Mouse (Mus musculus): ENCODE measurements around the gene Nrxn1. TPM values are rescaled to one million over a fixed set of nuclear protein-coding genes. Genes with fewer than 3 reads are reported as not detected.

Nrxn1 gene
- 2.8 and 4.6 TPM in 2 replicates for polyA plus RNA-seq (2015; fragmentation: Nextera tagmentation; extraction: Ambion mirVana)

- Histone ChIP-seq H3K9ac (no peak within 1 kb of the TSS), H3K27me3 (replicated peaks) (no peaks in the 10 kb centered on the region), H3K27ac (no peak within 1 kb of the TSS), H3K4me1 (replicated peaks) (no peaks in the 10 kb centered on the region), H3K4me2 (replicated peaks) (peak within 1 kb of the TSS; percentile 35), H3K9me3 (peaks cover 3% of the 10 kb centered on the region; the same call in 1 of the 2 replicates), H3K4me3 (replicated peaks) (no peak within 1 kb of the TSS), H3K36me3 (no peaks in the 10 kb centered on the region)
- no peak for ATAC-seq
- 10% methylated on average over 1 of the region's 1 CpGs for WGBS
Observed at GRCm38 (mm10) chr17:91093042-91093080, at the start of gene Nrxn1. Gene Nrxn1, minus strand, starts transcription at chr17:91093071.

- Histone ChIP-seq H3K27me3 (replicated peaks) (no peaks in the 10 kb centered on the region), H3K9me3 (no peaks in the 10 kb centered on the region), H3K27ac (no peak overlapping the region), H3K4me1 (replicated peaks) (no peaks in the 10 kb centered on the region), H3K36me3 (no peaks in the 10 kb centered on the region), H3K4me2 (replicated peaks) (no peak overlapping the region), H3K9ac (no peak overlapping the region), H3K4me3 (replicated peaks) (no peak overlapping the region)
- WGBS: 71% methylated on average over 3 of the region's 3 CpGs
- ATAC-seq: no peak
Observed at GRCm38 (mm10) chr17:91136859-91137258, 44.0 kb upstream of the Nrxn1 start.

DNA sequence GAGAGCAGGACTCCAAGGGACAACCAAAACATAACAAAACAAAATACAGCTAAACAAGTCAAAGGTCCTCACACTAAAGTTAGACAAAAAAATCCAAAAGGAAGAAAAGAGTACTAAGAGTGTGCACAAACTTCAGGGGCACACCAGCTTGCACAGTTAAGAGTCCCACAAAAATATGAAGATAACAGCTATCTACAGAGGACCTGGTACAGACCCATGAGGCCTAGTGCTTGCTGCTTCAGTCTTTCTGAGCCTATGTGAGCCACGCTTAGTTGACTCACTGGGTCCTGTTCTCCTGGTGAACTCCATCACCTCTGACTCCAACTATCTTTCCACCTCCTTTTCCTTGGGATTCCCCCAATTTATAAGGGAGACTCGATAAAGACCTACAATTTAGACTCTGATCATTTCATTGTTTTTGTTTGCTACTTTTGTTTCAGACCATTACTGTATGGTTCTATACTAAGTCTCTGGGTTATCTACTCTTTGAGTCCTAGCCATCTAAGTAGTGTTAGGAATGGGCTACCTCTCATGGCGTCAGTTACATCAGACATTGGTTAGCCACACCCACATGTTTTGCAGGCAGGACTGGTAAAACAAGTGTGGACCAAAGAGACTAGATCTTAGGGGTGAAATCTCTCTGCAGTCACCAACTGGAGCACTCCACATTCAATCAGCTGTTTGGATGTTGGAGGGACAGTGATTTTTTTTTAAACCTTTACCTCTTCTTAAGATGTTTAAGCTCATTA, 20.2 kb upstream of the Nrxn1 start:
- ATAC-seq: no peak
- no peaks in the 10 kb centered on the region for H3K9me3 ChIP-seq
- no peaks in the 10 kb centered on the region for H3K36me3 ChIP-seq
- WGBS: 69% methylated on average over 3 of the region's 3 CpGs
- H3K4me3 ChIP-seq (replicated peaks): no peak overlapping the region
- H3K4me2 ChIP-seq (replicated peaks): no peak overlapping the region
- H3K4me1 ChIP-seq (replicated peaks): no peaks in the 10 kb centered on the region
- H3K27ac ChIP-seq: no peak overlapping the region
- H3K27me3 ChIP-seq (replicated peaks): no peaks in the 10 kb centered on the region
- no peak overlapping the region for H3K9ac ChIP-seq

DNA sequence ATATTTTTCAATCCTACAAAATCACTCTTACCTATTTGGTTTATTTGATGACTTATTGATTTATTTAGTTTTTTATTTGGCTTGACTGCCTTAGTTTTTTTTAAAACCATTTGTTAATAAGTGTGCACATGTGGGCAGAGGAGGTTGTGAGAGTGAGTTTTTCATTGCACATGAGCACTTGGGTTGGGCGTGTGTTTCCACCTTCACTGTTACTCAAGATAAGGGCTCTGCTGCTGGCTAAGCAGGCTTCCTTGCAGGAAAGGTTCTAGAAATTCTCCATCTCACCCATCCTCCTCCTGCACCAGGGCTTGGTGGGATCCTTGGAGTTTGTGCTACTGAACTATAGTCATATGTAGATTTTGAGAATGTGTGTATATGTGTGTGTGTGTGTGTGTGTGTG, 19.2 kb upstream of the Nrxn1 start:
- no peak overlapping the region for H3K9ac ChIP-seq
- H3K4me2 ChIP-seq (replicated peaks): no peak overlapping the region
- H3K27ac ChIP-seq: no peak overlapping the region
- H3K27me3 ChIP-seq (replicated peaks): no peaks in the 10 kb centered on the region
- H3K4me3 ChIP-seq (replicated peaks): no peak overlapping the region
- ATAC-seq: no peak
- H3K4me1 ChIP-seq (replicated peaks): no peaks in the 10 kb centered on the region
- H3K9me3 ChIP-seq: no peaks in the 10 kb centered on the region
- H3K36me3 ChIP-seq: no peaks in the 10 kb centered on the region
- WGBS: 79% methylated on average over 1 of the region's 1 CpGs

DNA sequence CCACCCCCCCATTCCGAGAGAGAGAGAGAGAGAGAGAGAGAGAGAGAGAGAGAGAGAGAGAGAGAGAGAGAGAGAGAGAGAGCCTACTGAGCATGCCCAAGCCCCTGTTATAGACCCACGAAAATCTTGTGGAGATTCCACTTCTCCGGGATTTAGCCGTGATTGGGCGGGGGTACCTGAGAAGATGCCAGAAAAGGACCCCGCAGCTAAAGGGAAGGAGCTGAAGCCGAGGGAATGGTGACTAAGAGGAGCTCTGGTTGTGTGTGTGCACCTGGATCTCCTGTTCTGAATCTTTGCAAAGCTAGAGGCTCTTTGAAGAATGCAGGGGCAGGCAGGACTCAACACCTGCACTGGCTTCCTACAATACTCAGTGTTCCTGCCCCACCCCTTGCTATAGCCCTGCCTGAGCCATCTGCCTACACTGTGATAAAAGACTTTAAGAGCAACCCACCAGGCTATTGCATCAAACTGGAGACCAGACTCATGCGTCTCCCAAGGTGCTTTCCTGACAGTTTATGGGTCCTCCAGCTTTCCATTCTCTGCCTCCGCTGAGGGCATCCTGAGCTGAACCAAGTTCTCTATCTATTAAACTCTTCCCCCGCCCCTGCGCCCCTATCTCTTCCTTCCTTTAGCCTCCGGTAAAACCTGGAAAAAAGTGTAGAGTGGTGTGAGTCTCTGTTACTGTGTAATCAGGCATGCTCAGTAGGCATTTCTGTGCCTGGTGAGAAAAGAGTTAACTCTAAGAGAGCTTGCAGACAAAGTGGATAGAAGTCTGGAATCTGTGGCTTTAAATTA, 407 bp upstream of the Nrxn1 start:
- no peak overlapping the region for H3K4me2 ChIP-seq (replicated peaks)
- H3K4me3 ChIP-seq (replicated peaks): no peak overlapping the region
- no peak overlapping the region for H3K27ac ChIP-seq
- peak; percentile 20; the same call in 1 of the 2 replicates for ATAC-seq
- H3K9ac ChIP-seq: no peak overlapping the region
- H3K9me3 ChIP-seq: peaks cover 2% of the 10 kb centered on the region; the same call in 1 of the 2 replicates
- H3K36me3 ChIP-seq: no peaks in the 10 kb centered on the region
- 35% methylated on average over 12 of the region's 12 CpGs for WGBS
- H3K4me1 ChIP-seq (replicated peaks): no peaks in the 10 kb centered on the region
- H3K27me3 ChIP-seq (replicated peaks): no peaks in the 10 kb centered on the region

DNA sequence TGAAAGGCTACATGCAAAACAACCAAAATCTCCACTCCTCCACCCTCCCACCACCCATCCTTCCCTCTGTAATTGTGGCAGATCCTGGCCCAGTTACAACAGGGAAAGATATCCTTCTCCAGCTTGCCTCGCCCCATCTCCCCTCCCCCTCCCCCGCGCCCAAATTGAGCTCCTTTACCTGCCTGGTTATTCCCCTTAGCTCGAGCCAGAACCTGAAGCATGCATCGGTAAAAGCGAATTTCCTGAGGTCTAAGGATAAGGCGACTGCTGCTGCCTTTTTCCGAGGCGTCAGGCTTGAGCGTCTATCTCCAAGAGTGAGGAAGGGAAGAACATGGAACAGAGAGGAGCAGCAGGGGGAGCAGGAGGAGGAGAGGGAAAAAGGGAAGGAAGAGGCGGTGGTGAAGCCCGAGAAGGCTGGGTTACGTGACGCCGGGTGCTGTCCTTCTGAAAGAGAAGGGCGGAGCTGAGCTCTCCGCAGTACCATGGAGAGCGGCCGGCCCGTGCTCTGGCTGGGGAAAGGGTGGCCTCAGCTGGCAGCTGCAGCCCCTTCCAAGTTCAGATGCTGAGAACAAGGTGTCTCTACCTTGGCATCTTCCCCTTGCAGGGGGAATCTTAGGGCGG, 340 bp downstream of the Nrxn1 start:
- no peak overlapping the region for H3K27ac ChIP-seq
- H3K4me2 ChIP-seq (replicated peaks): peak overlapping the region; percentile 35
- under 1% methylated on average over 21 of the region's 21 CpGs for WGBS

DNA sequence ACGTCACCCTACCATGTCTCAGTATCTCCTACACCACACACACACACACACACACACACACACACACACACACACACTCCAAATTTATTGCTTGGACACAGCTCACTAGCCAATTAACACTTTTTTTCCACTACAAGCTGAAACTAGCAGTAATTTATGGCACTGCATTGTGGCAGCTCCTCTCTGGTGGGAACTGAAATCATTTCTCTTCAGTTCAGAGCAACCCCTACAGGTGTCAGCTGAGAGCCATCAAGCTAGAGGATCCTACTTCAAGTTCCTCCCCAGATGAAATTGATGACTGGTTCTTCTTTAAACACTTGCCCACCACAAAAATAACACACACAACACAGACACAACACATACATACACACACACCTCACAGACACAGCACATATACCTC, 2.2 kb downstream of the Nrxn1 start:
- Histone ChIP-seq H3K27ac (no peak overlapping the region), H3K27me3 (replicated peaks) (no peaks in the 10 kb centered on the region), H3K9ac (no peak overlapping the region), H3K36me3 (no peaks in the 10 kb centered on the region), H3K4me1 (replicated peaks) (no peaks in the 10 kb centered on the region), H3K9me3 (peaks cover 3% of the 10 kb centered on the region; the same call in 1 of the 2 replicates), H3K4me3 (replicated peaks) (no peak overlapping the region), H3K4me2 (replicated peaks) (no peak overlapping the region)
- WGBS: 74% methylated on average over 1 of the region's 1 CpGs
- ATAC-seq: no peak

More for the DNA sequence above, 340 bp downstream of the Nrxn1 start:
- H3K36me3 ChIP-seq: no peaks in the 10 kb centered on the region
- no peak overlapping the region for H3K4me3 ChIP-seq (replicated peaks)
- ATAC-seq: peak; percentile 92
- no peaks in the 10 kb centered on the region for H3K27me3 ChIP-seq (replicated peaks)
- H3K4me1 ChIP-seq (replicated peaks): no peaks in the 10 kb centered on the region
- H3K9ac ChIP-seq: no peak overlapping the region
- peaks cover 3% of the 10 kb centered on the region; the same call in 1 of the 2 replicates for H3K9me3 ChIP-seq

- 83% methylated on average over 11 of the region's 11 CpGs for WGBS
- H3K4me3 ChIP-seq (replicated peaks): no peak overlapping the region
Observed at GRCm38 (mm10) chr17:91088991-91089390, 3.9 kb downstream of the Nrxn1 start.

DNA sequence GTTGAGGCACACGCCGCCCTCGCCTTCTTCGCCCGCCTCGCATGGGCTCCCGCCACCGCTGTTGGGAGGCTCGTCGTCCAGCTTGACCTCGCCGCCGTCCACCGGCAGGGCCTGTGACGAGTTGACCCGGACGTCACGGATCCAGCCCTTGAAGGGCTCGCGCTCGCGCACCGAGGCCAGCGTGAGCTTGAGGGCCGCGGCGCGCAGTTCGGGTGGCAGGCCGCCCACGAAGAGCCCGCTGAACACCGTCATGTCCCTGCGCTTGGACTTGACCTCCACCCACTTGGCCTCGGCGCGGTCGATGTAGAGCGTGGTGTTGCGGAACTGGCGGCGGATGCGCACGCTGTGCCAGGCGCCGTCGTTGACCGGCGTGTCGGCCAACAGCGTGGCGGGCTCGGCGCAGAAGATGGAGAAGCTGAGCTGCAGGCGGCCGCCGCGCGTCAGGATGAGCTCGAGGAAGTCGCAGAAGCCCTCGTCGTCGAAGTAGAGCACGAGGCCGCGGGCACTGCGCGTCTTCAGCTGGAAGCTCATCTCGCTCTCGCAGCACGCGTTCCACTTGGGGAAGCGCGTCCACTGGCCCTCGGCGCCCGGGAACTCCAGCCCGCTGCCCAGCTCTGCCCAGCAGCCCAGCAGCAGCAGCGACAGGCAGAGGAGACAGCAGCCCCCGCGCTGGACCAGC, 4.7 kb downstream of the Nrxn1 start:
- no peak overlapping the region for H3K27ac ChIP-seq
- H3K4me2 ChIP-seq (replicated peaks): no peak overlapping the region
- H3K27me3 ChIP-seq (replicated peaks): no peaks in the 10 kb centered on the region
- WGBS: 63% methylated on average over 82 of the region's 82 CpGs
- H3K4me1 ChIP-seq (replicated peaks): no peaks in the 10 kb centered on the region
- no peak for ATAC-seq
- no peaks in the 10 kb centered on the region for H3K36me3 ChIP-seq
- no peak overlapping the region for H3K9ac ChIP-seq
- no peak overlapping the region for H3K4me3 ChIP-seq (replicated peaks)
- H3K9me3 ChIP-seq: peaks cover 3% of the 10 kb centered on the region; the same call in 1 of the 2 replicates

More at GRCm38 (mm10) chr17:91088991-91089390, 3.9 kb downstream of the Nrxn1 start:
- H3K4me1 ChIP-seq (replicated peaks): no peaks in the 10 kb centered on the region
- H3K4me2 ChIP-seq (replicated peaks): no peak overlapping the region
- H3K27me3 ChIP-seq (replicated peaks): no peaks in the 10 kb centered on the region
- no peak overlapping the region for H3K27ac ChIP-seq
- H3K9me3 ChIP-seq: peaks cover 3% of the 10 kb centered on the region; the same call in 1 of the 2 replicates
- H3K9ac ChIP-seq: no peak overlapping the region
- H3K36me3 ChIP-seq: no peaks in the 10 kb centered on the region
- no peak for ATAC-seq

DNA sequence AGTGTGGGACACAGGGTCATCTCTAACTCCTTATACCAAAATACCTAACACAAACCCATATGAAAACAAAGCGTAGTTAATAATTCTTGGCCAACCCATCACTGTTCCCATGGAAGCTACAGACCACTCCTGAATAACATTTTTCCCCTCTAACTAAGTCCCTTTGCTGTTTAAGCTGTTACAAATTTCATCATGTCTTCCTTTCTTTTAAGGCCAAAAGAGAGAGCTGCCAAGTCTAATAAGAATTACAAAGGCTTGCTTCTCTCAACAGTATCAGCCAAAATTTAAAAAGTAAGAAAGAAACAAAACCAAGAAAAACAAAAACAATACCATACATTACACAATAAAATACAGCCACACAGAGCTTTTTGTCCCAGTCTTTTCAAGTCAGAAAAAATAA, 6.5 kb downstream of the Nrxn1 start:
- Histone ChIP-seq H3K9me3 (peaks cover 3% of the 10 kb centered on the region; the same call in 1 of the 2 replicates), H3K27ac (no peak overlapping the region), H3K4me1 (replicated peaks) (no peaks in the 10 kb centered on the region), H3K9ac (no peak overlapping the region), H3K36me3 (no peaks in the 10 kb centered on the region), H3K27me3 (replicated peaks) (no peaks in the 10 kb centered on the region), H3K4me2 (replicated peaks) (no peak overlapping the region), H3K4me3 (replicated peaks) (no peak overlapping the region)
- ATAC-seq: no peak
- 88% methylated on average over 1 of the region's 1 CpGs for WGBS

DNA sequence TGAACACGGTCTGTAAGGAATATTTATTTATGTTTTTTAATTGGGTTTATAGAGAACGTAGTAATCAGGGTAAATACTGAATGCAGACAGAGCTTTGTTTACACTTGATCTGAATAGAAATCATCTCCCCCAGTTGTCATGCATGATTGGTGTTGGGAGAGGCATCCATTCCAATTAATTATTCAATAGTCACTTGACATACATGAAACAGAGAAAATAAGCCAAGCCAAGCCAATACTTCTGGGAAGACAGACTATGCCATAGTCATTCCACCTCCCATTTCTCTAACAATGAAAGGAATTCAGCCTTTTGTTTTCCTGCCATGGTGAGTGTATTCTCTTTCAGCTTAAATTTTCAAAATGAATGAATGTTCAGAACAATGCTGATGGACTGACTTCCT, 7.5 kb downstream of the Nrxn1 start:
- Histone ChIP-seq H3K9ac (no peak overlapping the region), H3K9me3 (peaks cover 3% of the 10 kb centered on the region; the same call in 1 of the 2 replicates), H3K27ac (no peak overlapping the region), H3K27me3 (replicated peaks) (no peaks in the 10 kb centered on the region), H3K4me2 (replicated peaks) (no peak overlapping the region), H3K36me3 (no peaks in the 10 kb centered on the region), H3K4me1 (replicated peaks) (no peaks in the 10 kb centered on the region), H3K4me3 (replicated peaks) (no peak overlapping the region)
- no peak for ATAC-seq
- WGBS: 68% methylated on average over 2 of the region's 2 CpGs

DNA sequence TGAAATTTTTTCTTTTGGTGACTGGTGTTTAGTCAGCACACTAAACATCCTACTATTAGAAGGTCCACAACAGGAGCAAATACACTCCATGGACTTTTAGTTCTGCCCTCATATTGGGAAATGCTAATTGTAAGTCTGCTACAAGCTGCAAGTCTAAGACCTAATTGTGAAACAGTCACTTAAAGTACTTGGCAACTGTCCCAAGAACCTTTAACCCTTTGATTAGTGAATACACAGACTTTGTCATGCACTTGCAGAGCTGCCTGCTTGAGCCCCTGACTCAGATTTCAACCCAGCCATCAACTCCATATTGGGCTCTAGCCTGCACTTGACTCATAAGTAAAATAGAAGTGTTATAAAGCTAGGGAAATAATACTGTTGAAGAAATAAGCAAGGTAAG, 13.8 kb downstream of the Nrxn1 start:
- Histone ChIP-seq H3K36me3 (no peaks in the 10 kb centered on the region), H3K4me3 (replicated peaks) (no peak overlapping the region), H3K4me2 (replicated peaks) (no peak overlapping the region), H3K9me3 (no peaks in the 10 kb centered on the region), H3K4me1 (replicated peaks) (no peaks in the 10 kb centered on the region), H3K9ac (no peak overlapping the region), H3K27ac (no peak overlapping the region), H3K27me3 (replicated peaks) (no peaks in the 10 kb centered on the region)
- ATAC-seq: no peak
